Mouse (Mus musculus) midbrain, embryonic 14.5 days (tissue): Measurements from ENCODE around the gene Krtdap. TPM values are rescaled to one million over a fixed set of nuclear protein-coding genes. Genes with fewer than 3 reads are reported as not detected.

Experiments
- polyA plus RNA-seq: library from polyadenylated mRNA; unstranded; fragments of >200 nt; fragmentation: Nextera tagmentation; extraction: Ambion mirVana; gene quantifications from 2 replicates; pipeline ENCODE4 v1.2.1, GENCODE M21; 2014

Krtdap gene
- polyA plus RNA-seq, 1 experiment from 2014 or later = not detected

Other genes starting within 250 kb of the Krtdap start
- gene Hspb6, start 235.7 kb upstream of the Krtdap start, polyA plus RNA-seq = 6.3 and 7.4 TPM in 2 replicates
- gene Proser3, start 235.6 kb upstream of the Krtdap start, polyA plus RNA-seq = 7.4 and 10.9 TPM in 2 replicates
- gene Lin37, start 228.1 kb upstream of the Krtdap start, polyA plus RNA-seq = 49.9 and 59.1 TPM in 2 replicates
- 103 and 104 TPM in 2 replicates for gene U2af1l4, start 224.6 kb upstream of the Krtdap start, polyA plus RNA-seq
- gene Gm49396, start 224.6 kb upstream of the Krtdap start, polyA plus RNA-seq = 8.2 and 11.8 TPM in 2 replicates
- gene Psenen, start 224.3 kb upstream of the Krtdap start, polyA plus RNA-seq = 99.1 and 135 TPM in 2 replicates
- 2.8 and 5.8 TPM in 2 replicates for gene Igflr1, start 222.5 kb upstream of the Krtdap start, polyA plus RNA-seq
- 13.1 and 15.4 TPM in 2 replicates for gene Kmt2b, start 199.2 kb upstream of the Krtdap start, polyA plus RNA-seq
- 0.34 and 0.47 TPM in 2 replicates for gene Zbtb32, start 189.0 kb upstream of the Krtdap start, polyA plus RNA-seq
- gene Upk1a, start 175.0 kb upstream of the Krtdap start, polyA plus RNA-seq = 0.15 and 0.20 TPM in 2 replicates
- gene Cox6b1, start 161.7 kb upstream of the Krtdap start, polyA plus RNA-seq = 999 and 1,303 TPM in 2 replicates
- not detected in 2 replicates for gene Etv2, start 152.0 kb upstream of the Krtdap start, polyA plus RNA-seq
- gene Rbm42, start 137.6 kb upstream of the Krtdap start, polyA plus RNA-seq = 126 and 144 TPM in 2 replicates
- 21.6 and 22.8 TPM in 2 replicates for gene Haus5, start 122.9 kb upstream of the Krtdap start, polyA plus RNA-seq
- not detected in 2 replicates for gene Pmis2, start 116.3 kb upstream of the Krtdap start, polyA plus RNA-seq
- gene 2200002J24Rik, start 89.0 kb upstream of the Krtdap start, polyA plus RNA-seq = not detected in 2 replicates
- gene Atp4a, start 75.7 kb upstream of the Krtdap start, polyA plus RNA-seq = 0.53 and 1.1 TPM in 2 replicates
- gene Tmem147, start 58.4 kb upstream of the Krtdap start, polyA plus RNA-seq = 238 and 290 TPM in 2 replicates
- 0.83 and 1.2 TPM in 2 replicates for gene Gapdhs, start 44.2 kb upstream of the Krtdap start, polyA plus RNA-seq
- 0.82 and 3.8 TPM in 2 replicates for gene Sbsn, start 36.4 kb upstream of the Krtdap start, polyA plus RNA-seq
- 0.78 and 0.87 TPM in 2 replicates for gene Dmkn, start 24.1 kb upstream of the Krtdap start, polyA plus RNA-seq
- 0.11 TPM in 1 of 2 replicates, not detected in the other for gene Ffar2, start 35.9 kb downstream of the Krtdap start, polyA plus RNA-seq
- not detected in 2 replicates for gene Ffar3, start 68.3 kb downstream of the Krtdap start, polyA plus RNA-seq
- not detected in 2 replicates for gene Ffar1, start 73.7 kb downstream of the Krtdap start, polyA plus RNA-seq
- not detected in 2 replicates for gene Cd22, start 92.4 kb downstream of the Krtdap start, polyA plus RNA-seq
- 1.8 and 2.8 TPM in 2 replicates for gene Mag, start 127.0 kb downstream of the Krtdap start, polyA plus RNA-seq
- not detected in 2 replicates for gene Hamp2, start 136.8 kb downstream of the Krtdap start, polyA plus RNA-seq
- gene Hamp, start 156.1 kb downstream of the Krtdap start, polyA plus RNA-seq = not detected in 2 replicates
- 26.2 and 30.4 TPM in 2 replicates for gene Usf2, start 168.9 kb downstream of the Krtdap start, polyA plus RNA-seq
- gene Lsr, start 185.6 kb downstream of the Krtdap start, polyA plus RNA-seq = 9.9 and 15.6 TPM in 2 replicates
- 0.36 and 0.37 TPM in 2 replicates for gene Fam187b, start 185.9 kb downstream of the Krtdap start, polyA plus RNA-seq